Mouse (Mus musculus): ENCODE data around the gene Rab20. TPM values are rescaled to one million over a fixed set of nuclear protein-coding genes. Genes with fewer than 3 reads are reported as not detected.

The Rab20 gene
- polyA plus RNA-seq, 1 experiment from 2014 or later = 9.6 TPM

DNA sequence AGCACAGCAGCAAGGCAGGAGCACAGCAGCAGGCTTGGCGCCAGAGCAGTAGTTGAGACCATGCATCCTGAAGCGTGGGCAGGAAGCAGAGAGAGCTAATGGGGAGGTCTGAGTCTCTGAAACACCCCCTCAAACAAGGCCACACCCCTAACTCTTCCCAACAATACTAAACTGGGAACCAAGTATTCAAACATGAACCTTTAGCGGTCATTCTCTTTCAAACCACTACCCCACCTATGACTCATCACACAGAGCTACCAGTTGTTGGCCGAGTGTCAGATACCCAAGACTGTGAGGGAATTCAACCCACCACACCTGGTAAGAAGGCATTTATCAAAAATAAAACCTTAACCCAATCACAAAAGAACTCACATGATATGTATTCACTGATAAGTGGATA lies 8.7 kb upstream of the Rab20 start:
- no peak for ATAC-seq (ENCODE audit: low FRiP score, low TSS enrichment)

DNA sequence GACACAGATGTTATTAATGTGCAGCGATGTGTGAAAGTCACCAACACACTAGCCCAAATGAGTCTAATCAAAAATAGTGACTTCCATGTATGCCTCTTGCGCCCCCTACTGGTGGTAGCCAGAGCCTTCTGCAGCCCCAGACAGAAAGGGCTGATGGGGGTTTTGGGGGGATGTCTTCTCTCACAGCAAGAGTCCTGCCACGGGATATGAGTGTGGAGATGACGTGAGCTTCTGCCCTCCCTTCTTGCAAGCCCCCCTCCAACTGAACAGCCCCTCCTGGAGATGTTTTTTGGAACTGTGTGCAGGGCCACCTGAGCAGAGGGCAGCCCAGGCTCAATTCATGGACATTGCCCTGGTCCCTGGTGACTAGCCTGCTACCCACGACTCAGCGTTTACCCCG lies 7.6 kb upstream of the Rab20 start:
- Histone ChIP-seq H3K36me3 (ENCODE audit: control insufficient read depth, insufficient read depth, low read length) (no peaks in the 10 kb centered on the region), H3K4me2 (replicated peaks; ENCODE audit: low read depth) (no peak overlapping the region), H3K4me3 (ENCODE audit: low read depth, low read length) (no peak overlapping the region), H3K9me3 (ENCODE audit: control insufficient read depth, low read length) (no peaks in the 10 kb centered on the region), H3K9ac (ENCODE audit: low read length) (no peak overlapping the region), H3K27me3 (ENCODE audit: control insufficient read depth, insufficient read depth, low read length) (no peaks in the 10 kb centered on the region), H3K27ac (replicated peaks) (no peak overlapping the region), H3K4me1 (replicated peaks; ENCODE audit: control insufficient read depth, insufficient read depth) (no peaks in the 10 kb centered on the region)
- TF ChIP-seq CTCF (IDR thresholded peaks at IDR 0.05; ENCODE audit: low read depth) (peak; percentile 93), EP300 (optimal IDR thresholded peaks at IDR 0.05) (no peak)
- WGBS = 22% methylated on average over 7 of the region's 7 CpGs
- peak; percentile 78 for DNase-seq (ENCODE audit: low spot score)
- ATAC-seq (ENCODE audit: low FRiP score, low TSS enrichment) = peak; percentile 47

More for the DNA sequence above, 8.7 kb upstream of the Rab20 start:
- H3K27ac ChIP-seq (replicated peaks) = no peak overlapping the region
- 44% methylated on average over 4 of the region's 4 CpGs for WGBS
- H3K4me2 ChIP-seq (replicated peaks; ENCODE audit: low read depth) = no peak overlapping the region
- H3K27me3 ChIP-seq (ENCODE audit: control insufficient read depth, insufficient read depth, low read length) = no peaks in the 10 kb centered on the region
- no peak for DNase-seq (ENCODE audit: low spot score)
- H3K36me3 ChIP-seq (ENCODE audit: control insufficient read depth, insufficient read depth, low read length) = no peaks in the 10 kb centered on the region
- no peak overlapping the region for H3K4me3 ChIP-seq (ENCODE audit: low read depth, low read length)
- TF ChIP-seq EP300 (optimal IDR thresholded peaks at IDR 0.05) = no peak
- TF ChIP-seq CTCF (IDR thresholded peaks at IDR 0.05; ENCODE audit: low read depth) = no peak
- H3K9me3 ChIP-seq (ENCODE audit: control insufficient read depth, low read length) = no peaks in the 10 kb centered on the region
- no peak overlapping the region for H3K9ac ChIP-seq (ENCODE audit: low read length)
- no peaks in the 10 kb centered on the region for H3K4me1 ChIP-seq (replicated peaks; ENCODE audit: control insufficient read depth, insufficient read depth)

DNA sequence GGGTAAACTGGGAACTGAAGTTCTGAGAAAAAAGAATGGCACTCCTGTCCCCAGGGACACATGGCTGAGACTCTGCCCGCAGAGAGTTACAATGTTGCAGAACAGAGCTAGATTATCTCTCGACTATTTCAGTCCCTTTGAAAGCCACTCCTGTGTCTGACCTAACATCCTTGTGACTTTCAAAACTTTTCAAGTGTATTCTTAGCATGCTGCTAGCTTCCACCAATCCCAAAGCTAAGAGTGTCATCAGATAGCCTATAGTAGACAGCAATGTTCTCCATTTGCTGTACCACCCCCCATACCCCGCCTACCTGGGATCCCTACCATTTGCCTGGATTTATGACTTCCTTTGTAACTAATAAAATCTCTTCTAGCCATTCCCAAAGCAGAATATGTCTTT lies 4.0 kb upstream of the Rab20 start:
- no peak for TF ChIP-seq CTCF (IDR thresholded peaks at IDR 0.05; ENCODE audit: low read depth)
- no peak for TF ChIP-seq EP300 (optimal IDR thresholded peaks at IDR 0.05)
- no peak overlapping the region for H3K4me3 ChIP-seq (ENCODE audit: low read depth, low read length)
- WGBS = 71% methylated on average over 3 of the region's 3 CpGs
- DNase-seq (ENCODE audit: low spot score) = no peak
- H3K27me3 ChIP-seq (ENCODE audit: control insufficient read depth, insufficient read depth, low read length) = no peaks in the 10 kb centered on the region
- H3K4me1 ChIP-seq (replicated peaks; ENCODE audit: control insufficient read depth, insufficient read depth) = no peaks in the 10 kb centered on the region
- H3K36me3 ChIP-seq (ENCODE audit: control insufficient read depth, insufficient read depth, low read length) = no peaks in the 10 kb centered on the region
- H3K27ac ChIP-seq (replicated peaks) = no peak overlapping the region
- ATAC-seq (ENCODE audit: low FRiP score, low TSS enrichment) = no peak
- no peak overlapping the region for H3K9ac ChIP-seq (ENCODE audit: low read length)
- no peak overlapping the region for H3K4me2 ChIP-seq (replicated peaks; ENCODE audit: low read depth)
- no peaks in the 10 kb centered on the region for H3K9me3 ChIP-seq (ENCODE audit: control insufficient read depth, low read length)

DNA sequence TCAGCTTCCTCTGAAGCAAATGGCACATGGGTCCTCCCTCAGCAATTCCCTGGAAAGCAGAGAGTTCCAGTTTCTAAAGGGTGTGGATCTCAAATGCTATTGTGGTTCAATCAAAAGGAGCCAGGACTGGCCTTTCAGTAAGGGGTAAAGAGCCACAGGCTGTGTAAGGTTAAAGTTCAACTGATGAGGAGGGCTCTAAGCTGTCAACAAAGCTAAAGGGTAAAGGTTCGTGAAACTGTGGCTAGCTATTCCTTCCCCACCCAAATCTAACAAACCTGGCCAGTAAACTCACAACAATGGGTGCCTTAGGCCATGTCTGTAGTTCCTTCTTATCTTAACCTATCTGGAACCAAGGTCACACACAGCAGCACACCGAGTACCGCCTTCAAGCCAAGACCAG lies 3.4 kb upstream of the Rab20 start:
- TF ChIP-seq CTCF (IDR thresholded peaks at IDR 0.05; ENCODE audit: low read depth) (no peak), EP300 (optimal IDR thresholded peaks at IDR 0.05) (no peak)
- Histone ChIP-seq H3K27ac (replicated peaks) (no peak overlapping the region), H3K4me1 (replicated peaks; ENCODE audit: control insufficient read depth, insufficient read depth) (no peaks in the 10 kb centered on the region), H3K27me3 (ENCODE audit: control insufficient read depth, insufficient read depth, low read length) (no peaks in the 10 kb centered on the region), H3K9me3 (ENCODE audit: control insufficient read depth, low read length) (no peaks in the 10 kb centered on the region), H3K36me3 (ENCODE audit: control insufficient read depth, insufficient read depth, low read length) (no peaks in the 10 kb centered on the region), H3K4me2 (replicated peaks; ENCODE audit: low read depth) (no peak overlapping the region), H3K4me3 (ENCODE audit: low read depth, low read length) (no peak overlapping the region), H3K9ac (ENCODE audit: low read length) (no peak overlapping the region)
- WGBS = 59% methylated on average over 3 of the region's 3 CpGs
- DNase-seq (ENCODE audit: low spot score) (no peak), ATAC-seq (ENCODE audit: low FRiP score, low TSS enrichment) (no peak)

DNA sequence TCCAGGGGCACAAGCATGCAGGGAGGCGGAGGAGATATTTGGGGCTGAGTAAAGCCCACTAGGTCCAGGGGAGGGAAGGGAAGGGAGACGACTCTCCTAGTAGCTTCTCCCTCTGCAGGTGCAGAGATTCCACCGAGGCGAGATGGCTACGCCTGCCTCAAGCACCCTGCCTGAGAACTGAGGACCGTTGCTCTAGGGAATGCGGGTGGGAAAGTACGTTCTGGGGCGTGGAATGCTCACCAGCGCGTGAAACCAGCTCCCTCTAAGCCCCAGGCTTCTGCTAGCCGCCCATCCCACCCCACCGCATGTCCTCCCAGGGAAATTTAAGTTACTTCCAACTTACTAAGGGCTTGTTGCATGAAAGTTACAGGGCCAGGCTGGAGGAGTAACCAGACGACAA lies 1.1 kb upstream of the Rab20 start:
- DNase-seq (ENCODE audit: low spot score) = no peak
- Histone ChIP-seq H3K27ac (replicated peaks) (no peak overlapping the region), H3K36me3 (ENCODE audit: control insufficient read depth, insufficient read depth, low read length) (no peaks in the 10 kb centered on the region), H3K9ac (ENCODE audit: low read length) (no peak overlapping the region), H3K27me3 (ENCODE audit: control insufficient read depth, insufficient read depth, low read length) (no peaks in the 10 kb centered on the region), H3K4me2 (replicated peaks; ENCODE audit: low read depth) (no peak overlapping the region), H3K4me3 (ENCODE audit: low read depth, low read length) (no peak overlapping the region), H3K4me1 (replicated peaks; ENCODE audit: control insufficient read depth, insufficient read depth) (no peaks in the 10 kb centered on the region), H3K9me3 (ENCODE audit: control insufficient read depth, low read length) (no peaks in the 10 kb centered on the region)
- ATAC-seq (ENCODE audit: low FRiP score, low TSS enrichment) = no peak
- 32% methylated on average over 14 of the region's 14 CpGs for WGBS
- TF ChIP-seq EP300 (optimal IDR thresholded peaks at IDR 0.05) = no peak
- TF ChIP-seq CTCF (IDR thresholded peaks at IDR 0.05; ENCODE audit: low read depth) = no peak

DNA sequence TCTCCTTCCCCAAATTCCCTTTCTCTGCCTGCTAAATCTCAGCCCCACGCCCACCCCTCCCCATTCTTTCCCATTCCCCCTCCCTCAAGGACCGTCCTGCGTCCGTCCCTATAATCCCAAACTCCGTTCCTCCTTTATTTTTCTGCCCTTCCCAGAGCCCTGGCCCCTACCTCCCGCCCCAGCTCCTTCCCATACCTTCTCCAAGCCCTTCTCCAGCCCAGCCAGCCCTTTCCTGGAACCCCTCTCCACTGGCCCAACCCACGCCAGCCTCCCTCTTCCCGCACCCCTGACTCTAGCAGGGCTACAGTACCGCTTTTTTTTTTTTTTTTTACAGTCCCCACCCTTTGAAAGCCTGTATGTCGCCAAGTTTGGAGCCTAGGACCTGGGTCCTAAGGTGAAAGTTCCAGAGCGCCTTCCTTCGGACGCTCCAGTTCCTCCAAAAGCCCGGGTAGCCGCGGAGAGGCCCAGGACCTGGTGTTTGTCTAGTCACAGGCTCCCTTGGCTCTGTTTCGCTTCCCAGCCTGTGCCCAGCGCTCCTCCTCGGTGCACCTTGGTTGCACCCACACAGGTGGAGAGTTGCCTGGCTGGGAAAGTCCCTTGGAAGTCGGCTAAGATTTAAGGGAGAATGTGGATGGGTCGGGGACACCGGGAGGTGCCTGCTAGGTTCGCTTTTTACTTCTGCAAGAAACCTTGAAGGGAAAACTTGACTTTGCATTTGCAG lies 457 bp upstream of the Rab20 start:
- H3K27ac ChIP-seq (replicated peaks) = no peak overlapping the region
- DNase-seq (ENCODE audit: low spot score) (no peak), ATAC-seq (ENCODE audit: low FRiP score, low TSS enrichment) (peak; percentile 19)
- peak overlapping the region; percentile 59 for H3K4me3 ChIP-seq (ENCODE audit: low read depth, low read length)
- H3K27me3 ChIP-seq (ENCODE audit: control insufficient read depth, insufficient read depth, low read length) = no peaks in the 10 kb centered on the region
- H3K9me3 ChIP-seq (ENCODE audit: control insufficient read depth, low read length) = no peaks in the 10 kb centered on the region
- TF ChIP-seq CTCF (IDR thresholded peaks at IDR 0.05; ENCODE audit: low read depth) (no peak), EP300 (optimal IDR thresholded peaks at IDR 0.05) (no peak)
- H3K9ac ChIP-seq (ENCODE audit: low read length) = no peak overlapping the region
- H3K36me3 ChIP-seq (ENCODE audit: control insufficient read depth, insufficient read depth, low read length) = no peaks in the 10 kb centered on the region
- no peaks in the 10 kb centered on the region for H3K4me1 ChIP-seq (replicated peaks; ENCODE audit: control insufficient read depth, insufficient read depth)
- WGBS = 8% methylated on average over 22 of the region's 23 CpGs
- H3K4me2 ChIP-seq (replicated peaks; ENCODE audit: low read depth) = peak overlapping the region; percentile 98
